8 mouse cellular contexts compared by ENCODE assay signal in the genomic region with DNA sequence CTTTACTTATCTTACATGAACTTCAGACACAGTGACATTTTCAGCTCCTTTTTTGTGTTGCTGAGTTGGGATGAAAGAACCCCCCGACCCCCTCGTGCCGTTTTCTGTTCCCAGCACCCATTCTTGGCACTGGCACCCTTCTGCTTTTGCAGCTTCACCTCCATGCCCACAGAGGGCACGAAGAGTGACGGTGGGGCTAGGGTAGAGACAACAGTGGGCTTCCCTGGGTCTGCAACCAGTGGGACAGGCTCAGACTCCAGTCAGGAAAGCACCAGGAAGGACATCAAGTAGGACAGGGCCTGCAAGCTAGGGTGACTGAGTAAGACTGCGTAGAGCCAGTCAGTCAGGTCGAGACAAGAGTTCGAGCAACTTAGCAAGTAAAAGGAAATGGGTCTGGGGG. TPM values are rescaled to one million over a fixed set of nuclear protein-coding genes. Genes with fewer than 3 reads are reported as not detected.
DNase-seq lines count a peak whose midpoint lies in the region; ATAC-seq and TF ChIP-seq lines count a peak whose summit lies in the region.

No protein-coding gene starts in this region.

- H3K4me3 ChIP-seq in layer of hippocampus, adult 2 months = peak overlapping the region; percentile 70
- peak overlapping the region; percentile 56 for H3K4me3 ChIP-seq in embryonic facial prominence, embryonic 15.5 days (replicated peaks)
- H3K4me3 ChIP-seq in intestine, postnatal 0 days (ENCODE audit: low read depth, low read length) = no peak overlapping the region
- H3K4me3 ChIP-seq in neural tube, embryonic 13.5 days = peak overlapping the region; percentile 67

- TF ChIP-seq CTCF in layer of hippocampus, adult 2 months (conservative IDR thresholded peaks at IDR 0.05) = no peak
- no peak for TF ChIP-seq CTCF in intestine, postnatal 0 days (IDR thresholded peaks at IDR 0.05; ENCODE audit: low read depth)

- peaks cover 24% of the 10 kb centered on the region for H3K27me3 ChIP-seq in embryonic facial prominence, embryonic 15.5 days
- 0 out of 2 replicates have a peak, but pooled peaks cover 3% of the 10 kb centered on the region for H3K27me3 ChIP-seq in intestine, postnatal 0 days (replicated peaks; ENCODE audit: control insufficient read depth, insufficient read depth, low read length)
- peaks cover 11% of the 10 kb centered on the region for H3K27me3 ChIP-seq in neural tube, embryonic 13.5 days

- peak overlapping the region; percentile 50 for H3K27ac ChIP-seq in layer of hippocampus, adult 2 months
- peak overlapping the region; percentile 81 for H3K27ac ChIP-seq in embryonic facial prominence, embryonic 15.5 days (replicated peaks)
- peak overlapping the region; percentile 55 for H3K27ac ChIP-seq in intestine, postnatal 0 days (ENCODE audit: low read depth, low read length)
- H3K27ac ChIP-seq in neural tube, embryonic 13.5 days (replicated peaks) = peak overlapping the region; percentile 69

- ATAC-seq in embryonic facial prominence, embryonic 15.5 days (ENCODE audit: insufficient number of reproducible peaks, low FRiP score, low TSS enrichment, low read depth) = no peak
- ATAC-seq in intestine, postnatal 0 days = no peak
- peak; percentile 2; the same call in 1 of the 2 replicates for ATAC-seq in neural tube, embryonic 13.5 days (ENCODE audit: low read depth)
- ATAC-seq in megakaryocyte progenitor cell, adult 5-6 weeks (replicated peaks; ENCODE audit: poor library complexity) = no peak

- 45% methylated on average over 8 of the region's 8 CpGs for WGBS in embryonic facial prominence, embryonic 15.5 days
- WGBS in intestine, postnatal 0 days = 53% methylated on average over 8 of the region's 8 CpGs
- WGBS in neural tube, embryonic 13.5 days = 53% methylated on average over 8 of the region's 8 CpGs

- peaks cover 3% of the 10 kb centered on the region; the same call in 1 of the 2 replicates for H3K36me3 ChIP-seq in embryonic facial prominence, embryonic 15.5 days
- no peaks in the 10 kb centered on the region for H3K36me3 ChIP-seq in intestine, postnatal 0 days (ENCODE audit: control insufficient read depth, insufficient read depth)
- H3K36me3 ChIP-seq in neural tube, embryonic 13.5 days = peaks cover 12% of the 10 kb centered on the region; the same call in 1 of the 2 replicates

- no peaks in the 10 kb centered on the region for H3K9me3 ChIP-seq in embryonic facial prominence, embryonic 15.5 days (replicated peaks)
- no peaks in the 10 kb centered on the region for H3K9me3 ChIP-seq in intestine, postnatal 0 days (ENCODE audit: control insufficient read depth)
- H3K9me3 ChIP-seq in neural tube, embryonic 13.5 days = no peaks in the 10 kb centered on the region

- H3K4me2 ChIP-seq in embryonic facial prominence, embryonic 15.5 days (replicated peaks) = peak overlapping the region; percentile 94
- H3K4me2 ChIP-seq in intestine, postnatal 0 days (replicated peaks; ENCODE audit: low read depth) = peak overlapping the region; percentile 93
- peak overlapping the region; percentile 85 for H3K4me2 ChIP-seq in neural tube, embryonic 13.5 days

- H3K9ac ChIP-seq in embryonic facial prominence, embryonic 15.5 days = peak overlapping the region; percentile 12; the same call in 1 of the 2 replicates
- peak overlapping the region; percentile 13; the same call in 1 of the 2 replicates for H3K9ac ChIP-seq in intestine, postnatal 0 days (ENCODE audit: low read depth, low read length)
- H3K9ac ChIP-seq in neural tube, embryonic 13.5 days = peak overlapping the region; percentile 87

- peaks cover 29% of the 10 kb centered on the region for H3K4me1 ChIP-seq in embryonic facial prominence, embryonic 15.5 days
- peaks cover 12% of the 10 kb centered on the region for H3K4me1 ChIP-seq in intestine, postnatal 0 days (replicated peaks; ENCODE audit: control insufficient read depth, insufficient read depth, low read length)
- peaks cover 33% of the 10 kb centered on the region for H3K4me1 ChIP-seq in neural tube, embryonic 13.5 days (replicated peaks)

- DNase-seq in layer of hippocampus, adult 2 months (ENCODE audit: low spot score in 2 of 2) = no peak
- DNase-seq in layer of hippocampus, postnatal 25 days (ENCODE audit: extremely low spot score in 1 of 2, low spot score in 1 of 2) = no peak
- DNase-seq in ovary, adult 18-20 months (ENCODE audit: low spot score) = no peak
- no peak for DNase-seq in spleen, postnatal 36 days (ENCODE audit: low spot score in 2 of 2)

RNA-seq across cellular contexts. Expression of gene Rnf208, which starts 1.7 kb away (rescaled TPM):
- 100 to 1,000 TPM; 228 to 232 TPM for total RNA-seq in layer of hippocampus, adult 2 months (2021)
- total RNA-seq in layer of hippocampus, postnatal 25 days (2021) = 100 to 1,000 TPM; 230 to 231 TPM
- 18.4 and 22.9 TPM in 2 replicates for polyA plus RNA-seq in embryonic facial prominence, embryonic 15.5 days (2015; fragmentation: Nextera tagmentation; extraction: Ambion mirVana)
- 51.9 and 59.4 TPM in 2 replicates for polyA plus RNA-seq in intestine, postnatal 0 days (2015; fragmentation: Nextera tagmentation; extraction: Ambion mirVana)
- 83.0 and 91.6 TPM in 2 replicates for polyA plus RNA-seq in neural tube, embryonic 13.5 days (2015; fragmentation: Nextera tagmentation; extraction: Ambion mirVana)
- total RNA-seq in megakaryocyte progenitor cell, adult 5-6 weeks (2015) = 0.69 TPM in 1 of 2 replicates, not detected in the other
- 0.29 TPM in 1 of 2 replicates, not detected in the other for total RNA-seq in megakaryocyte progenitor cell, adult 5-6 weeks (2017)

RNA-seq across cellular contexts. Expression of gene Cysrt1, which starts 1.9 kb away (rescaled TPM):
- total RNA-seq in layer of hippocampus, adult 2 months (2021) = not detected
- under 1 TPM in 1 of 2 experiments, not detected in 1; 0.79 TPM for total RNA-seq in layer of hippocampus, postnatal 25 days (2021)
- polyA plus RNA-seq in embryonic facial prominence, embryonic 15.5 days (2015; fragmentation: Nextera tagmentation; extraction: Ambion mirVana) = 53.3 and 54.0 TPM in 2 replicates
- 16.5 and 20.7 TPM in 2 replicates for polyA plus RNA-seq in intestine, postnatal 0 days (2015; fragmentation: Nextera tagmentation; extraction: Ambion mirVana)
- polyA plus RNA-seq in neural tube, embryonic 13.5 days (2015; fragmentation: Nextera tagmentation; extraction: Ambion mirVana) = 0.22 TPM in 1 of 2 replicates, not detected in the other
- not detected in 2 replicates for total RNA-seq in megakaryocyte progenitor cell, adult 5-6 weeks (2015)
- total RNA-seq in megakaryocyte progenitor cell, adult 5-6 weeks (2017) = not detected in 2 replicates

RNA-seq across cellular contexts. Expression of gene Rnf224, which starts 3.7 kb away (rescaled TPM):
- not detected for total RNA-seq in layer of hippocampus, adult 2 months (2021)
- not detected for total RNA-seq in layer of hippocampus, postnatal 25 days (2021)
- polyA plus RNA-seq in embryonic facial prominence, embryonic 15.5 days (2015; fragmentation: Nextera tagmentation; extraction: Ambion mirVana) = 0.20 and 0.24 TPM in 2 replicates
- polyA plus RNA-seq in intestine, postnatal 0 days (2015; fragmentation: Nextera tagmentation; extraction: Ambion mirVana) = 0.09 and 0.25 TPM in 2 replicates
- not detected in 2 replicates for polyA plus RNA-seq in neural tube, embryonic 13.5 days (2015; fragmentation: Nextera tagmentation; extraction: Ambion mirVana)
- not detected in 2 replicates for total RNA-seq in megakaryocyte progenitor cell, adult 5-6 weeks (2015)
- 0.25 TPM in 1 of 2 replicates, not detected in the other for total RNA-seq in megakaryocyte progenitor cell, adult 5-6 weeks (2017)

RNA-seq across cellular contexts. Expression of gene Slc34a3, which starts 6.1 kb away (rescaled TPM):
- total RNA-seq in layer of hippocampus, adult 2 months (2021) = not detected
- total RNA-seq in layer of hippocampus, postnatal 25 days (2021) = not detected
- not detected in 2 replicates for polyA plus RNA-seq in embryonic facial prominence, embryonic 15.5 days (2015; fragmentation: Nextera tagmentation; extraction: Ambion mirVana)
- polyA plus RNA-seq in intestine, postnatal 0 days (2015; fragmentation: Nextera tagmentation; extraction: Ambion mirVana) = 34.0 and 37.6 TPM in 2 replicates
- not detected in 2 replicates for polyA plus RNA-seq in neural tube, embryonic 13.5 days (2015; fragmentation: Nextera tagmentation; extraction: Ambion mirVana)
- not detected in 2 replicates for total RNA-seq in megakaryocyte progenitor cell, adult 5-6 weeks (2015)
- not detected in 2 replicates for total RNA-seq in megakaryocyte progenitor cell, adult 5-6 weeks (2017)

RNA-seq across cellular contexts. Expression of gene AL732309.1, which starts 6.4 kb away (rescaled TPM):
- 1 to 10 TPM; 2.2 to 2.4 TPM for total RNA-seq in layer of hippocampus, adult 2 months (2021)
- total RNA-seq in layer of hippocampus, postnatal 25 days (2021) = 1 to 10 TPM; 3.3 to 5.2 TPM
- polyA plus RNA-seq in embryonic facial prominence, embryonic 15.5 days (2015; fragmentation: Nextera tagmentation; extraction: Ambion mirVana) = 8.2 and 9.4 TPM in 2 replicates
- 10.4 and 12.3 TPM in 2 replicates for polyA plus RNA-seq in intestine, postnatal 0 days (2015; fragmentation: Nextera tagmentation; extraction: Ambion mirVana)
- 5.3 and 5.4 TPM in 2 replicates for polyA plus RNA-seq in neural tube, embryonic 13.5 days (2015; fragmentation: Nextera tagmentation; extraction: Ambion mirVana)
- 3.9 and 5.0 TPM in 2 replicates for total RNA-seq in megakaryocyte progenitor cell, adult 5-6 weeks (2015)
- 3.2 and 3.8 TPM in 2 replicates for total RNA-seq in megakaryocyte progenitor cell, adult 5-6 weeks (2017)

Comparison
In these comparisons a context has a peak if more than half of its experiments do, and no peak if none do; other contexts are left out.
1. H3K9ac ChIP-seq: peak in every context shown above with its lines; median percentile 87 in neural tube, embryonic 13.5 days; 13 in intestine, postnatal 0 days; 12 in embryonic facial prominence, embryonic 15.5 days.
2. RNA of gene Rnf208, which starts 1.7 kb away (total RNA-seq): 228 to 232 TPM in layer of hippocampus, adult 2 months and 230 to 231 TPM in layer of hippocampus, postnatal 25 days; 0.29 to 0.69 TPM in megakaryocyte progenitor cell, adult 5-6 weeks; every median in the first group is over 100 times any median in the second.
3. Peak in every context shown above with its lines, with median percentiles within 50 percentile points of each other: H3K27ac ChIP-seq and H3K4me2 ChIP-seq.